Mouse (Mus musculus): ENCODE measurements around the gene Gpi1.

GRCm38 (mm10) chr7:34218496-34218895, 11.6 kb downstream of the Gpi1 start:
- TF ChIP-seq USF1 (IDR thresholded peaks at IDR 0.05; ENCODE audit: low read depth) (no peak), MYOD1 (IDR thresholded peaks at IDR 0.05; ENCODE audit: control insufficient read depth, insufficient read length, low read depth) (no peak), MAX (IDR thresholded peaks at IDR 0.05) (no peak), CTCF (IDR thresholded peaks at IDR 0.05; ENCODE audit: control insufficient read depth, insufficient read depth, insufficient read length) (no peak), MYOG (IDR thresholded peaks at IDR 0.05; ENCODE audit: control insufficient read depth, extremely low read depth, insufficient read length) (no peak), FOSL1 (IDR thresholded peaks at IDR 0.05; ENCODE audit: insufficient read depth, low read length, poor library complexity, severe bottlenecking) (no peak), CEBPB (IDR thresholded peaks at IDR 0.05; ENCODE audit: low read depth) (no peak)
